Mouse (Mus musculus) hindbrain, embryonic 13.5 days (tissue): ENCODE results near the gene Fam71a. TPM values are rescaled to one million over a fixed set of nuclear protein-coding genes. Genes with fewer than 3 reads are reported as not detected.
"Not testable (repeated sequence)": the region's sequence is repeated elsewhere in the genome, so short reads cannot be mapped to it uniquely, and the experiment has no call there.

Experiments used
- ATAC-seq: fragments of 200-750 bp; cut with Nextera tagmentation; 2 replicates; pipeline ENCODE4 v1.8.0; 2017; ENCODE audit warnings: moderate TSS enrichment; ENCODE audit not compliant: low FRiP score
- H3K27ac ChIP-seq: fragments of 300-500 bp; sonication (generic); 2 replicates; pipeline ENCODE4 v1.5.1; 2015; ENCODE audit warnings: inconsistent platforms, mild to moderate bottlenecking, moderate library complexity
- H3K27me3 ChIP-seq: fragments of 300-500 bp; sonication (generic); 2 replicates; pipeline ENCODE4 v1.6.1; 2015; ENCODE audit warnings: mild to moderate bottlenecking, inconsistent platforms
- H3K36me3 ChIP-seq: fragments of 300-500 bp; sonication (generic); 2 replicates; pipeline ENCODE4 v1.6.1; 2015; ENCODE audit warnings: mild to moderate bottlenecking, inconsistent platforms
- H3K4me1 ChIP-seq: fragments of 300-500 bp; sonication (generic); replicated peaks from 2 replicates; pipeline ENCODE4 v1.6.1; 2015; ENCODE audit warnings: inconsistent platforms
- H3K4me2 ChIP-seq: fragments of 300-500 bp; sonication (generic); 2 replicates; pipeline ENCODE4 v1.6.1; 2015; ENCODE audit warnings: inconsistent platforms, mild to moderate bottlenecking, moderate library complexity
- H3K4me3 ChIP-seq: fragments of 300-500 bp; sonication (generic); 2 replicates; pipeline ENCODE4 v1.5.1; 2015; ENCODE audit warnings: mild to moderate bottlenecking, inconsistent platforms
- H3K9ac ChIP-seq: fragments of 300-500 bp; sonication (generic); 2 replicates; pipeline ENCODE4 v1.6.1; 2015; ENCODE audit warnings: mild to moderate bottlenecking, inconsistent platforms
- H3K9me3 ChIP-seq: fragments of 300-500 bp; sonication (generic); 2 replicates; pipeline ENCODE4 v1.6.1; 2016; ENCODE audit warnings: inconsistent platforms
- WGBS: fragments of 180-500 bp; shearing (Covaris S2); methylation state at CpG from one replicate; pipeline ENCODE4 v1.1.7; 2015; 5-methylcytosine and 5-hydroxymethylcytosine counted together
- polyA plus RNA-seq: library from polyadenylated mRNA; unstranded; fragments of >200 nt; fragmentation: Nextera tagmentation; extraction: Ambion mirVana; gene quantifications from 2 replicates; pipeline ENCODE4 v1.2.1, GENCODE M21; 2015

The Fam71a gene
- polyA plus RNA-seq, 1 experiment from 2014 or later, result not detected

GRCm38 (mm10) chr1:191178511-191179188 lies 14.0 kb upstream of the Fam71a start:
- no peak for ATAC-seq
- Histone ChIP-seq H3K27ac (no peak overlapping the region), H3K4me2 (no peak overlapping the region), H3K4me1 (peaks cover 23% of the 10 kb centered on the region), H3K27me3 (peaks cover 71% of the 10 kb centered on the region), H3K9ac (no peak overlapping the region), H3K36me3 (no peaks in the 10 kb centered on the region), H3K4me3 (no peak overlapping the region), H3K9me3 (no peaks in the 10 kb centered on the region)
- WGBS, result 38% methylated on average over 15 of the region's 15 CpGs

DNA sequence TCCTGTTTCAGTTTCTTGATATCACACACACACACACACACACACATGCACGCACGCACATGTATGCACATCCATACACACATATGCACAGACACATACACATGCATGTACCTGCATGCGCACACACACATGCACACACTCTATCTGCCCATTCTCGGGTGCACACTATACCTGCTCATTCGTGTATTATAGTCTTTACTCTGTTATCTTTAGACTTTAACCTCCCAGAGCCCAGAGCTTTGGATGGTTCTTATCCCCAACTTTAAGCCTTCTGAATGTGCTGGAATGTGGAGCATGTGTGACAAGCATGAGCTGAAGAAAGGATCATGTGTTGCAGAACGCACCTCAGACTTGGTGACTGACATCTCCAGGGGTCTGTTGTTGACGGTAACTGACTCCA lies 12.3 kb upstream of the Fam71a start:
- Histone ChIP-seq H3K27ac (no peak overlapping the region), H3K36me3 (no peaks in the 10 kb centered on the region), H3K27me3 (peaks cover 53% of the 10 kb centered on the region), H3K9me3 (no peaks in the 10 kb centered on the region), H3K4me3 (no peak overlapping the region), H3K4me2 (no peak overlapping the region), H3K9ac (no peak overlapping the region), H3K4me1 (peaks cover 8% of the 10 kb centered on the region; the same call in 1 of the 2 replicates)
- WGBS, result 81% methylated on average over 7 of the region's 7 CpGs
- ATAC-seq, result no peak

DNA sequence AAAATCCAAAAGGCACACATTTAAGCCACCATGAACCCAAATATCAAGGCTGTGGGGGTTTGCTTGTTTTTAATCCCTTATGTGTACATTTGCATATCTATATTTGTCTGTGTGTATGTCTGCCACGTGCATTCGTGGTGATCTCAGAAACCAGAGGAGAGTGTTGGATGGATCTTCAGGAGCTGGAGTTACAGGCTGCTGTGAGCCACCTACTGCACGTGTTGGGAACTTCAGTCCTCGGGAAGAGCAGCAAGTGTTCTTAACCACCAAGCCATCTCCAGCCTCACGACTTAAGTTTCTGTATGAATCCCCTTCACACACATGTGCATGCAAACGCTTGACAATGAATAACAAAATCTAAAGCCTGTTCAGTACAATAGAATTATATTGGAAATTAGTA lies 7.9 kb upstream of the Fam71a start:
- no peaks in the 10 kb centered on the region for H3K36me3 ChIP-seq
- peaks cover 9% of the 10 kb centered on the region; the same call in 1 of the 2 replicates for H3K27me3 ChIP-seq
- ATAC-seq, result no peak
- H3K9ac ChIP-seq, result no peak overlapping the region
- H3K27ac ChIP-seq, result no peak overlapping the region
- H3K4me2 ChIP-seq, result no peak overlapping the region
- no peaks in the 10 kb centered on the region for H3K4me1 ChIP-seq
- no peaks in the 10 kb centered on the region for H3K9me3 ChIP-seq
- no peak overlapping the region for H3K4me3 ChIP-seq
- 15% methylated on average over 6 of the region's 6 CpGs for WGBS

DNA sequence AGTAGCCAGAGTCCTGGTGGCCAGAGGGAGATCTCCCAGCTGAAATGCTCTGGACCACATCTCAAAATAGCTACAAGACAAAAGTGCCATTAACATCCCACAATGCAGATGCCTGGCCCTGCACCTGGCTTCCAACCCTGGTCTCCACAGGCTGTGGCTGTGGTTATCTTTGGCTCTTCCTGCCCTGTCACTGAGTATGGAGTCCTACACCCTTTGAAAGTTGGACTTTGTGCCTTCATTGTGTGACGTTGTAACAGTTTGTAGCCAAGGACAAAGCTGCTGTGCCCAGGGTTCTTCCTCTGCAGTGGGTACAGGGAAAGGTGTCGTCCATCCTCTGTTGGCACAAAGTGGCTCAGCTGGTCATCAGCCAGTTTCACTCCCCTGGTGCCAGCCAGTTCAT lies 5.8 kb upstream of the Fam71a start:
- Histone ChIP-seq H3K9ac (no peak overlapping the region), H3K9me3 (no peaks in the 10 kb centered on the region), H3K27ac (no peak overlapping the region), H3K27me3 (no peaks in the 10 kb centered on the region), H3K36me3 (no peaks in the 10 kb centered on the region), H3K4me1 (peaks cover 9% of the 10 kb centered on the region), H3K4me2 (no peak overlapping the region), H3K4me3 (no peak overlapping the region)
- no peak for ATAC-seq
- 90% methylated on average over 2 of the region's 2 CpGs for WGBS

DNA sequence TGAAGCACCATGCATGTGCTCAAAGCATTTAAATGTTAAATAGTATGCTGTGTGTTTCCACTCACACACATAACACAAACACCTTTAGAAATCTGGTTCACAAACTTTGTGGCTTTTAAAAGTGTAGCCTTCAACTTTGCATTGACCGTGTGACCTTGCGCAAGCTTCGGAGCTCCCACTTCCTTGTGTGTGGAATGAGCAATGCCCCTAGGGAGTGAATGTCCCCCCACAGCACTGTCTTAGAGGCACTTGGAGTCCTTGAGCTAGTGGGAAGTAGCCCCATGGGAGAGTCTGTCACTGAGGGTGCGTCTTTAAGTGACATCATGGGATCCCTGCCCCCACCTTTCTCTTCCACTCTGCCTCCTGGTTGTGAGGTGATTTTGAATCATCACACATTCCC lies 1.6 kb upstream of the Fam71a start:
- no peak overlapping the region for H3K4me2 ChIP-seq
- no peaks in the 10 kb centered on the region for H3K9me3 ChIP-seq
- H3K36me3 ChIP-seq, result no peaks in the 10 kb centered on the region
- H3K9ac ChIP-seq, result no peak overlapping the region
- no peak overlapping the region for H3K27ac ChIP-seq
- no peaks in the 10 kb centered on the region for H3K27me3 ChIP-seq
- no peak for ATAC-seq
- H3K4me3 ChIP-seq, result no peak overlapping the region
- H3K4me1 ChIP-seq, result peaks cover 9% of the 10 kb centered on the region
- 76% methylated on average over 4 of the region's 4 CpGs for WGBS

DNA sequence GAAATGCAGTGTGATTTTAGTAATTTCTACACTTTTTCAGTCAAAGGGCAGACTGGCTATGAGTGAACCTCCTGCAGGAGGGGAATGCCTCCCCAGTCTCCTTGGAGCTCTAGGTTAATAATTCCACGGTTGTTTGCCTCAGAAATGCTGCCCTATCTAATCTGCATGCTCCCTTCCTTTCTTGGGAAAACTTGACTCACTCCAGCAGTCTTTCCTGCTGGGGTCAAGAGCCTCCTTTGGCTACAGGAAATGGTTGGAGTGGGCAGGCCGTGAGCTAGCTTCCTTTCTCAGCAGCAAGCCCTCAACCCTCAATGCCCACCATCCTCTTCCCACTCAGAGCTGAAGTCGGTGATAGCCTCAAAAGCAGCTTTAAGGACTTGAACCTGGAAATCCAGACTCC lies 10.3 kb downstream of the Fam71a start:
- no peak overlapping the region for H3K9ac ChIP-seq
- peaks cover 8% of the 10 kb centered on the region; the same call in 1 of the 2 replicates for H3K9me3 ChIP-seq
- no peaks in the 10 kb centered on the region for H3K4me1 ChIP-seq
- no peak overlapping the region for H3K27ac ChIP-seq
- H3K36me3 ChIP-seq, result no peaks in the 10 kb centered on the region
- ATAC-seq, result no peak
- WGBS, result 60% methylated on average over 3 of the region's 3 CpGs
- H3K27me3 ChIP-seq, result no peaks in the 10 kb centered on the region
- H3K4me2 ChIP-seq, result no peak overlapping the region
- H3K4me3 ChIP-seq, result no peak overlapping the region

- no peak overlapping the region for H3K4me3 ChIP-seq
- H3K4me2 ChIP-seq, result no peak overlapping the region
- no peak overlapping the region for H3K27ac ChIP-seq
- no peak for ATAC-seq
- H3K9ac ChIP-seq, result no peak overlapping the region
- no peaks in the 10 kb centered on the region for H3K36me3 ChIP-seq
- H3K9me3 ChIP-seq, result peaks cover 8% of the 10 kb centered on the region; the same call in 1 of the 2 replicates
- H3K4me1 ChIP-seq, result no peaks in the 10 kb centered on the region
- H3K27me3 ChIP-seq, result no peaks in the 10 kb centered on the region
- 19% methylated on average over 4 of the region's 4 CpGs for WGBS
Observed at GRCm38 (mm10) chr1:191153052-191153451, 11.6 kb downstream of the Fam71a start.

GRCm38 (mm10) chr1:191150924-191151605 lies 13.6 kb downstream of the Fam71a start:
- Histone ChIP-seq H3K27ac (no peak overlapping the region), H3K4me1 (no peaks in the 10 kb centered on the region), H3K9ac (no peak overlapping the region), H3K4me2 (no peak overlapping the region), H3K4me3 (no peak overlapping the region), H3K9me3 (no peaks in the 10 kb centered on the region), H3K36me3 (no peaks in the 10 kb centered on the region), H3K27me3 (no peaks in the 10 kb centered on the region)
- WGBS, result 83% methylated on average over 8 of the region's 8 CpGs
- no peak for ATAC-seq

DNA sequence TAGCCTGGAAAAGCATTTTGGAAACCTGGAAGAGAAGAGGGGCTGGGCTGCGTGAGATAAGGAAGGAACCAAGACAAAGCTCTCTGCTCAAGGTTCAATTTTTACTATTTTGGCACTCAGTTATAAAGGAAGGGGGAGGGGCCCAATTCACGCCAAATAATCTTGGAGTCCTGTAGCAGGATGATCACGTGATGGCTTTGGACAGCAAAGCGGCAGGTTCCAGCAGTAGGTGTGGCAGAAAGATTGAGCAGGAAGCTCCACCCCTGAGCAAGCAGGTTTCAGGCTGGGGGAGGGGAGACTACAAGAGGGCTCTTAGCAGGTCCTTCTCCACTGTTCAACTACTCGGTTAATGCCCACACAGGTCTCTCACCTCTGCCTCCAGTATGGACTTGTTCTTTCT lies 15.1 kb downstream of the Fam71a start:
- not testable (repeated sequence) for ATAC-seq, H3K36me3 ChIP-seq, H3K4me2 ChIP-seq, H3K9ac ChIP-seq, H3K4me1 ChIP-seq, H3K27me3 ChIP-seq, H3K4me3 ChIP-seq, H3K27ac ChIP-seq, H3K9me3 ChIP-seq
- 91% methylated on average over 5 of the region's 5 CpGs for WGBS

GRCm38 (mm10) chr1:191140983-191141382 lies 23.6 kb downstream of the Fam71a start:
- WGBS, result 82% methylated on average over 8 of the region's 8 CpGs
- no peaks in the 10 kb centered on the region for H3K27me3 ChIP-seq
- no peak overlapping the region for H3K27ac ChIP-seq
- no peak overlapping the region for H3K9ac ChIP-seq
- no peak overlapping the region for H3K4me2 ChIP-seq
- no peaks in the 10 kb centered on the region for H3K9me3 ChIP-seq
- H3K4me3 ChIP-seq, result no peak overlapping the region
- H3K4me1 ChIP-seq, result no peaks in the 10 kb centered on the region
- ATAC-seq, result no peak
- H3K36me3 ChIP-seq, result no peaks in the 10 kb centered on the region

DNA sequence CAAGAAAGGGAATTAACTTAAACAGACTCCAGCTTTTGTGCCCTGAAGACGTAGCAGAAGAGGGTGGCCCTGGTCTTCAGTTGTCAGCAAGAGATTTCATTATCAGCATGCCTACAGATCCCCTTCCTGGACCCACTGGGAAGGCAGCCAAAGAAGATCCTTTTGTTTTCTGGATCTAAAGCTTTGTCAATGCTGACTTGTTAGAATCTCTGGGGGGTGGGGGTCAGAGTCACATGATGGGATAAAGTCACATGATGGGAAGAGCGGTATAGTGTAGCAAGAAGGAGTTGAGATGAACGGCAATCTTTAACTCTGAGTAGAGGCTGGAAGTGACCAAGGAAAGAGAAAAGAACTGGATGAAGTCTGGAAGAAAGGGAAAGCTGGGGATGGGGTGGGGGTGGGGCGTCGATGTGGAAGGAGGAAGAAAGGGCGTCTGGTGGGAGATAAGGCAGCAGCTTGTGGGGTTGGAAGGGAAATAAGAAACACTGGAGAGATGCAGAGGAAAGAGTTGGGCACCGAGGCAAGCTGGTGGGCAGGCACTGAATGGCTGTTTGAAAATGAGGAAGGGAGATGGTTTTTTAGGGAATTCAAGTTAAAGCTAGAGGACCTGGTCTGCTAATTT lies 25.6 kb downstream of the Fam71a start:
- Histone ChIP-seq H3K4me2 (no peak overlapping the region), H3K4me1 (no peaks in the 10 kb centered on the region), H3K27ac (no peak overlapping the region), H3K4me3 (no peak overlapping the region), H3K9ac (no peak overlapping the region), H3K9me3 (no peaks in the 10 kb centered on the region), H3K36me3 (no peaks in the 10 kb centered on the region), H3K27me3 (no peaks in the 10 kb centered on the region)
- WGBS, result 72% methylated on average over 7 of the region's 7 CpGs
- ATAC-seq, result no peak

GRCm38 (mm10) chr1:191138436-191138835 lies 26.2 kb downstream of the Fam71a start:
- H3K27ac ChIP-seq, result no peak overlapping the region
- H3K4me1 ChIP-seq, result no peaks in the 10 kb centered on the region
- H3K4me2 ChIP-seq, result no peak overlapping the region
- H3K27me3 ChIP-seq, result no peaks in the 10 kb centered on the region
- no peaks in the 10 kb centered on the region for H3K36me3 ChIP-seq
- H3K4me3 ChIP-seq, result no peak overlapping the region
- no peak for ATAC-seq
- no peak overlapping the region for H3K9ac ChIP-seq
- WGBS, result 85% methylated on average over 4 of the region's 4 CpGs
- H3K9me3 ChIP-seq, result no peaks in the 10 kb centered on the region
